Mouse (Mus musculus): ENCODE results near the gene Cmah.

DNA sequence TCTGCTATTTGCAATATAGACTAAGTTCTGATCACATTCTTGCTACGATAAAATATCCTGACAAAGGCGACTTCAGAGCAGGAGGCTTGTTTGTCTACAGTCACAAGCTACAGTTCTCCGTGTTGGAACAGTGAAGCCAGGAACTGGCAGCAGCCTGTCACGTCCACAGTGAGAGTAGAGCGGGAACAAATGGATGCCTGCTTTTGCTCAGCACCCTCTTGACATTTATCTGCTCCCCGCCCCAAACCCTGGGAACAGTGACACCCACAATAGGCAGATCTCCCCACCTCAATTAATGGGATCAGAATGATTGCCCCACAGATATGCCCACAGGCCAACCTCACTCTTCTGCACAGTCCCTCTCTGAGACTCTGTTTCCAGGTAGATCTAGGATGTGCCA is 153.6 kb downstream of the Cmah start:
- TF ChIP-seq CTCF (IDR thresholded peaks at IDR 0.05; ENCODE audit: borderline replicate concordance, extremely low read depth, insufficient read depth, insufficient read length) (no peak), POLR2A (IDR thresholded peaks at IDR 0.05; ENCODE audit: borderline replicate concordance, extremely low read depth, insufficient read depth, insufficient read length, poor library complexity, severe bottlenecking) (no peak)
